Mouse (Mus musculus) urinary bladder, adult 2 months (tissue): ENCODE data around the gene Disp2. TPM values are rescaled to one million over a fixed set of nuclear protein-coding genes. Genes with fewer than 3 reads are reported as not detected.

ENCODE experiments used
- DNase-seq: peaks from one replicate; pipeline ENCODE4 v3.0.0; 2022; ENCODE audit warnings: low spot score
- polyA plus RNA-seq: library from polyadenylated mRNA; depleted of rRNA; stranded (reverse); fragments of >200 nt; gene quantifications from 2 replicates; pipeline ENCODE4 v1.2.3, GENCODE M21; 2012

Gene Disp2
- polyA plus RNA-seq, 1 experiment = 0.78 TPM

DNA sequence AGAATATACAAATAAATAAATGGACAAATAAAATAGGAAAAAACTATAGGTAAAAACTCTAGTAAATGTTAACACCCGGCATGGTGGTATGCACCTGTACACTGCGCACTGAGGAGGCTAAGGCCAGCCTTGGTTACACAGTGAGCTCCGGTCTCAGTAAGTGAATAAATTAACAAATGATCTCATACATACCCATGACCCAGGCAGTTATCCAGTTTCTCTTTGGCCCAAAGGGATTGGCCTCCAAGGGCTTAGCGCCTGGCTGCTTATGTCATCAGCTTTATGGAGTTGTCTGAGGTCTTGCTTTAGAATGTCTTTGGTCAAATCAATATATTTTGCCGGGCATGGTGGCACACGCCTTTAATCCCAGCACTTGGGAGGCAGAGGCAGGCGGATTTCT is 4.1 kb downstream of the Disp2 start:
- no peak for DNase-seq

- DNase-seq = no peak
These were observed 7.0 kb downstream of the Disp2 start for GRCm38 (mm10) chr2:118786525-118786924.

DNA sequence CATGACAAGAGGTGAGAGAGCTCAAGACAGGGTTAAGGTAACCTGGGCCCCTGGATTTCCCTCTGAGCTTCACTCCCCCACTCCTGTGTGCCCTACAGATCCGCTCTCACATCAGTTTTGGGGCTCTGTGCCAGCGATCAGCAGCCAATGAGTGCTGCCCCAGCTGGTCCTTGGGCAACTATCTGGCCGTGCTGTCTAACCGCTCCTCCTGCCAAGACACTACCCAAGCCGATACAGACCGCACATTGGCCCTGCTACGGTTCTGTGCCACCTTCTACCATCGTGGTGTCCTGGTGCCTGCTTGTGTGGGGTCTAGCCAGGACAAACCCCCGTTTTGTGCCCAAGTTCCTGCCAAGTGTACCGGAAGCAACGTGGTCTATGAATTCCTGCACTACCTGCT is 10.0 kb downstream of the Disp2 start:
- DNase-seq = no peak

DNA sequence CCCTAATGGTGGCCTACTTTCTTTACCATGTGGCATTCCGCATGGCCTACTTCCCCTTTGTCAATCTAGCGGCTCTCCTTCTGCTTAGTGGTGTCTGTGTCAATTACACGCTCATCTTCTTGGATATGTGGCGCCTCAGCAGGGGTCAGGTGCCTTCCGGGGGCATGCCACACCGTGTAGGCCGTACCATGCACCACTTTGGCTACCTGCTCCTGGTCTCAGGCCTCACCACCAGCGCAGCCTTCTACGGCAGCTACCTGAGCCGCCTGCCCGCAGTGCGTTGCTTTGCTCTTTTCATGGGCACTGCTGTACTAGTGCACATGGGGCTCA is 10.7 kb downstream of the Disp2 start:
- no peak for DNase-seq

DNA sequence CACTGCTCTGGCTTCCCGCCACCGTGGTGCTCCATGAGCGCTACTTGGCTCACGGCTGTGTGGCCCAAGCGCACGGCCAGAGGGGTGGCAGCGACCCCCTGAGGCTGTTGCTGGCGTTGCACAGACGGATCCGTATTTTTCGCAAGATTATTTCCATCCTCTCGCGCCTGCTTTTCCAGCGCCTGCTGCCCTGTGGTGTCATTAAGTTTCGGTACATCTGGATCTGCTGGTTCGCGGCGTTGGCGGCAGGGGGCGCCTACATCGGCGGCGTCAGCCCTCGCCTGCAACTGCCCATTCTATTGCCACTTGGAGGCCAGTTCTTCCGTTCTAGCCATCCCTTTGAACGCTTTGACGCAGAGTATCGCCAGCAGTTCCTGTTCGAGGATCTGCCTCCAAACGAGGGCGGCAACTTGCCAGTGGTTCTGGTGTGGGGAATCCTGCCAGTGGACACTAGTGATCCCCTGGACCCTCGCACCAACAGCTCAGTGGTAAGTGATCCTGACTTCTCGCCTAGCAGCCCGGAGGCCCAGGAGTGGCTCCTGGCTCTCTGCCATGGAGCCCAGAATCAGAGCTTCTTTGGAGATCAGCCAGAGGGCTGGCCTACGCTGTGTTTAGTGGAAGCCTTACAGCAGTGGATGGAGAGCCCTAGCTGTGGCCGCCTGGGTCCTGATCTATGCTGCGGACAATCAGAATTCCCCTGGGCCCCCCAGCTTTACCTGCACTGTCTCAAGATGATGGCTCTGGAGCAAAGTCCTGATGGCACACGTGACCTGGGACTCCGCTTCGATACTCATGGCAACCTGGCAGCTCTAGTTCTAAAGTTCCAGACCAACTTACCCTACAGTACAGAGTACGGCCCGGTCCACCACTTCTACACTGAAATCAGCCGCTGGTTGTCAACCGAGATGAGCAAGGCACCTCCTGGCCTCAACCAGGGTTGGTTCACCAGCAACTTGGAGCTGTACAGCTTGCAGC is 11.3 kb downstream of the Disp2 start:
- DNase-seq = no peak

- no peak for DNase-seq
These were observed 12.2 kb downstream of the Disp2 start for GRCm38 (mm10) chr2:118791591-118792258.

DNA sequence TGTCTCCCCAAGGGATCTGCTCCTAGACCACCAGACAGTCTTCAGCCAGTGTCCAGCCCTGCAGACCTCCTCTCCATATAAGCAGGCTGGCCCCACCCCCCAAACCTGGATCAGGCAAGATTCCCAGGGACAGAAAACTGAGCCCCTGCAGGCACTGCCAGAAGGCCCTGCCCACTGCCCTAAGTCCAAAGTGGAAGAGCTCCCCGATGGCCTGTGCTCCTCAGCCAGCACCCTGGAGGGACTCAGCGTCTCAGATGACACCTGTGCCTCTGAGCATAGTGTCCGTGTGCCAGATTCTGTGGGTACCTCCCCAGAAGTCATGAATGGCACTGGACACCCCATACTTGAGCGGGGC is 12.7 kb downstream of the Disp2 start:
- no peak for DNase-seq

GRCm38 (mm10) chr2:118793636-118794035 is 14.1 kb downstream of the Disp2 start:
- no peak for DNase-seq

DNA sequence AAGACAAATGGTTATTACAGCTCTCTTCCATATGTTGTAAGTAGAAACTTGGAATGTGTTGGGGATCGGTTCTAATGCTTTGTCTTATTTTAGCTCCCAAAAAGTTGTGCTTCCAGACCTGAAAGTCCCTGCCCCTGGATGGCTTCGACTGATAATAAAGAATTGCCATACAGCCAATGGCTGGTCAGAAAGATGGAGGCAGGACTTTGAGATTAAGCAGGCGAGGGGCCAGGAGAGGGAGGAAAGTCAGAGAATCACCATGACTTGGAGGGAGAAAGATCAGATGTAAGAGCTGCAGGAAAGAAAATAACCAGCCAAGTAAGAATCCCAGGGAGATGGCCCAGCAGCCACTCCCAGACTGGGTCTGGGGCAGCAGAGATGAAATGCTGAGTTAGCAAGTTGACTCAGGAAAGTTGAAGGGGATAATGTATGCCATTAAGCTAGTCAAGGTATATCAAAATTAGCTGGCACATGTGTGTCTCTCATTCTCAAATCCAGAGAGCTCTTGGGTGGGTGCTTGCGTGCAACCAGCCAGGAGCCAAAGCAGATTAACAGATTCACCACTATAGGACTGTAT is 23.1 kb downstream of the Disp2 start:
- no peak for DNase-seq

GRCm38 (mm10) chr2:118804474-118804873 is 25.0 kb downstream of the Disp2 start:
- DNase-seq = no peak

GRCm38 (mm10) chr2:118805137-118805536 is 25.6 kb downstream of the Disp2 start:
- no peak for DNase-seq

DNA sequence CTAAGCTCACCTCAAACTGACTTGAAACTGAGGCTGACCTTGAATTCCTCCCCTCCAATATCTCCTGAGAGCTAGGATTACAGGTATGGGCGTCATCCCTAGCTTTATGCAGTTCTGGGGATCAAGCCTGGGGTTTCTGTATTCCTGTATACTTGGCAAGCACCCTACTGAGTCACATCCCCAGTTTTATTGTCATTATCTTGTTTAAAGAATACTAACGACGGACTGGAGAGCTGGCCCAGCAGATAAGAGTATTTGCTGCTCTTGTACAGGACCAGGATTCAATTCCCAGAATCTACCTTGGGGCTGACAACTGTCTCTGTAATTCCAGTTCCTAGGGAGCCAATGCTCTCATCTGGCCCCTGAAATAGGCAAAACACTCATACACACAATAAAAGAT is 26.2 kb downstream of the Disp2 start:
- DNase-seq = no peak

- no peak for DNase-seq
These were observed 27.3 kb downstream of the Disp2 start for GRCm38 (mm10) chr2:118806860-118807259.

DNA sequence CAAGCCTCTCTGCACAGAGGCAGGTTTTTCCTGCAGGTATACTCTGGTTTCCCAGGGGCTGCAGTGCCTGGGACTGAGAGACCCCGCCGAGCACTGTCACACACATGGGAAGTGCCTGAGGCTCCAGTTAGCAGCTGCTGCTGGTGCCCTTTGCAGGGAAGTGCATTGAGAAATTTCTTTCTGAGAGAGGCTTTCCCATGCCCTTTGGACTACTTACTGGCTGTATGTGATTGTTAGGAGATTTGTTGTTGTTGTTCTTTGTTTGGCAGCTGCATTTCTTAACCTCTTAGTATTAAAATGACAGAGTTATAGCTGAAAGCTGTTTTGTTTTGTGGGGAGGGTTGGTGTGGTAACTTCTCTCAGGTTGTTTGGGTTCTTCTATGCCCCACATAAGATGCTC is 31.3 kb downstream of the Disp2 start:
- no peak for DNase-seq

DNA sequence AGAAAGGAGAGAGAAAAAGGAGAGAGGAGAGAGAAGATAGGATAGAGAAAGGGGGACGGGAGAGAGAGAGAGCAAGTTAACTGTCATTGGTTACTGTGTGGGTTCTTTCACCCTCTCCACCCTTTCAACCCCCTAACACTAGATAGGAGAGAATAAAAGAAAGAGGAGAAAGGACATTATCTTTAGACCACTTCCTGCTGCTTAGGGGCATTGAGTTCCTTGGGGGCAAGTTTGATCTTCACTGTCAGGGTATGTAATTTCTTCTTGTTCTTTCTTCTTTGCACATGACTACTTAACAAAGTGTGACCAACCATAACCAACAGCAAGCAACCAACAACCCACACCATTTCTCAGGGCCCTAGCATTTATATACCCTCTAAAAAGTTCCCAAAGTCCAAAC is 33.2 kb downstream of the Disp2 start:
- no peak for DNase-seq

- DNase-seq = peak; percentile 82
These were observed 34.7 kb downstream of the Disp2 start, which contains the start of gene Knstrn for GRCm38 (mm10) chr2:118813981-118814836. Gene Knstrn, plus strand, starts transcription at chr2:118814003.

GRCm38 (mm10) chr2:118822800-118823199 is 43.3 kb downstream of the Disp2 start:
- DNase-seq = no peak

DNA sequence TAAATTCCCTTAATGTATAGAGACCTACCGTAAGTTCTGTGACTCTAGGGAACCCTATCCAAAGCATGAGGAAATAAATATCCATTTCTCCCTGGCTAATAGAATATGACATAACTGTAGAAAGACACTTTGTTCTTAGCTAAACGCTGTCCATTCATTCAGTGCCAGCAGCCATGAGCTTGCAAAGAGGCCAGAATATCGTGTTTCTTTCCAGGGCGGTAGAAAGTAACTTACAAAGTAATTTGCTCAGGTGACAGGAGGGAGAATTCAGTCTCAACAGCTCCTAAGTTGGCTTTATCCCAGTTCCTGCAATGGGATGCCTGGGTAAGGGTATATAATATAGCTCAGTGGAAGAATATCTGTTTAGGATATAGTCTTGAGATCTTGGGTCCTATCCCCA is 44.9 kb downstream of the Disp2 start:
- no peak for DNase-seq

DNA sequence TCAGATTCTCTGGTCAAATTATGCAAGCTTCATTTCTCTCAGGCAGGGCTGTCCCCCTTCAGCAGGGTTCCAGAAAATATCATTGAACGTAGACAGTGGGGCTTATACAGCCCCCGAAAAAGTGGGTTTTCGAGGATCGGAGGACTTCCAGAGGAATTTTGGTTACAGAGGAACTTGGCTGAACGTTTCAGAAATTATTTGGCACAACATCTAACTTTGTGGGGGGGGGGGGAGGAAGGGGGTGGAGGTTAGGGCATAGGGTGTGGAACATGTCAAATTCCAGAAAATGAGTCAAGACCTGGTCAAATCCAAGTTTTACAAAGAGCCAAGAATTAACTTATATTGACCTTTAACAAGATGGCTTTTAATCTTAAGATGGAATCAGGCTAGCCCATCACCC is 49.6 kb downstream of the Disp2 start:
- DNase-seq = no peak

- DNase-seq = no peak
These were observed 54.5 kb downstream of the Disp2 start for GRCm38 (mm10) chr2:118834061-118834460.

GRCm38 (mm10) chr2:118835115-118835514 is 55.6 kb downstream of the Disp2 start:
- DNase-seq = no peak

DNA sequence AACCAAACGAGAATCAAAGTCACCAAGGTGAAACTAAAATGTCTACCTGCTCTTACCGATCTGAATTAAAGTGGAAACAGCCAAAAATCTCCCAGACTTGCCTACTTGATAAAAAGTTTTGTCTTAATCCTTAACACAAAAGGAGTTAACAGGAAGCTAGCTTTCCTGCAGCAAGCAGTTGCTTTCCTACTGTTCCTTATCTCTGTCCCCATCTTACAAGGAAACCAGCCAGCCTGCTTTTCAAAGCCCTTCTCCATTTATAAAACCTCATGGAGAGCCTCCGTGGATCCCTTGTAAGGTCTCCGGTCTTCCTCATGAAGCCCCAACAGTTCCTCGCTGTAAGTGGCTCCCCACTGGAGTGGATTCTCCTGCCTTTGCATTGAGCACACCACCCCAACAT is 58.8 kb downstream of the Disp2 start:
- no peak for DNase-seq
